Comparison of ENCODE assay signal across 9 mouse cellular contexts in genomic region chr3:68583031-68583693, GRCm38 (mm10).
DNase-seq lines count a peak whose midpoint lies in the region; ATAC-seq and TF ChIP-seq lines count a peak whose summit lies in the region.
"Had no signal": no experiment of that assay in that cellular context is flagged by ENCODE, and none has a peak within 500 bp of the region (broad histone marks: within the 10 kb centered on the region; RNA-seq: fewer than 3 reads in every experiment).

No protein-coding gene starts in this region.

- no peak for TF ChIP-seq EP300 in ES-Bruce4 (IDR thresholded peaks at IDR 0.05; ENCODE audit: insufficient read depth, low read depth, low read length)
- no peak for TF ChIP-seq EP300 in stomach, postnatal 0 days (optimal IDR thresholded peaks at IDR 0.05)

- no peaks in the 10 kb centered on the region for H3K27me3 ChIP-seq in ES-Bruce4 (ENCODE audit: control insufficient read depth, insufficient read depth, low read length, poor library complexity, severe bottlenecking)
- H3K27me3 ChIP-seq in lung, embryonic 15.5 days, result no peaks in the 10 kb centered on the region
- H3K27me3 ChIP-seq in stomach, postnatal 0 days (ENCODE audit: control insufficient read depth, insufficient read depth, low read length), result no peaks in the 10 kb centered on the region
- H3K27me3 ChIP-seq: liver, embryonic 13.5 days had no signal

- no peak for TF ChIP-seq CTCF in ES-Bruce4 (IDR thresholded peaks at IDR 0.05; ENCODE audit: low read depth, low read length)
- TF ChIP-seq CTCF in stomach, postnatal 0 days (IDR thresholded peaks at IDR 0.05; ENCODE audit: low read depth), result no peak

- no peak for TF ChIP-seq POLR2A in ES-Bruce4 (IDR thresholded peaks at IDR 0.05; ENCODE audit: insufficient read depth, low read length)

- H3K9ac ChIP-seq in ES-Bruce4 (ENCODE audit: low read depth, poor library complexity, severe bottlenecking), result peak overlapping the region; percentile 48; the same call in 1 of the 2 replicates
- H3K9ac ChIP-seq in lung, embryonic 15.5 days, result no peak overlapping the region
- H3K9ac ChIP-seq in stomach, postnatal 0 days (ENCODE audit: low read length), result no peak overlapping the region
- H3K9ac ChIP-seq: liver, embryonic 13.5 days had no signal

- peak overlapping the region; percentile 50 for H3K4me2 ChIP-seq in lung, embryonic 15.5 days
- H3K4me2 ChIP-seq in stomach, postnatal 0 days (replicated peaks; ENCODE audit: low read depth), result peak overlapping the region; percentile 41
- H3K4me2 ChIP-seq: liver, embryonic 13.5 days had no signal

- no peaks in the 10 kb centered on the region for H3K9me3 ChIP-seq in ES-Bruce4 (replicated peaks; ENCODE audit: control insufficient read depth, insufficient read depth, low read length, poor library complexity, severe bottlenecking)
- H3K9me3 ChIP-seq in lung, embryonic 15.5 days, result no peaks in the 10 kb centered on the region
- no peaks in the 10 kb centered on the region for H3K9me3 ChIP-seq in stomach, postnatal 0 days (ENCODE audit: control insufficient read depth, low read length)
- H3K9me3 ChIP-seq: liver, embryonic 13.5 days had no signal

- DNase-seq in embryo, embryonic 9.5 days (ENCODE audit: extremely low spot score), result peak; percentile 47
- DNase-seq in heart, postnatal 10 days, result peak; percentile 48 to 65
- DNase-seq in stomach, postnatal 0 days (ENCODE audit: low spot score), result no peak
- no peak for DNase-seq in adrenal gland, postnatal 10 days
- DNase-seq in testis, postnatal 10 days (ENCODE audit: low spot score), result no peak
- DNase-seq in gastrocnemius, postnatal 25 days, result no peak
- DNase-seq: liver, embryonic 13.5 days had no signal

- intact Hi-C loops in heart, postnatal 10 days (cut with DNase I), result loop anchor here (2.0 kb wide), 1 partner anchor 20 kb away; no protein-coding TSS in a partner anchor

- WGBS in lung, embryonic 15.5 days, result 10% methylated on average over 14 of the region's 14 CpGs
- WGBS in stomach, postnatal 0 days, result 17% methylated on average over 14 of the region's 14 CpGs

- H3K36me3 ChIP-seq in ES-Bruce4 (ENCODE audit: control insufficient read depth, insufficient read depth, low read length, poor library complexity, severe bottlenecking), result no peaks in the 10 kb centered on the region
- H3K36me3 ChIP-seq in lung, embryonic 15.5 days, result no peaks in the 10 kb centered on the region
- no peaks in the 10 kb centered on the region for H3K36me3 ChIP-seq in stomach, postnatal 0 days (ENCODE audit: control insufficient read depth, insufficient read depth, low read length)
- H3K36me3 ChIP-seq: liver, embryonic 13.5 days had no signal

- H3K4me1 ChIP-seq in ES-Bruce4 (ENCODE audit: control insufficient read depth, insufficient read depth, low read length), result peaks cover 5% of the 10 kb centered on the region
- H3K4me1 ChIP-seq in lung, embryonic 15.5 days, result peaks cover 42% of the 10 kb centered on the region
- H3K4me1 ChIP-seq in stomach, postnatal 0 days (replicated peaks; ENCODE audit: control insufficient read depth, insufficient read depth), result peaks cover 3% of the 10 kb centered on the region

- peak overlapping the region; percentile 26; the same call in 1 of the 2 replicates for H3K27ac ChIP-seq in ES-Bruce4 (ENCODE audit: insufficient read depth, low read length)
- peak overlapping the region; percentile 95 for H3K27ac ChIP-seq in lung, embryonic 15.5 days
- peak overlapping the region; percentile 56 for H3K27ac ChIP-seq in stomach, postnatal 0 days (replicated peaks)
- H3K27ac ChIP-seq: liver, embryonic 13.5 days had no signal

- peak overlapping the region; percentile 12; the same call in 1 of the 2 replicates for H3K4me3 ChIP-seq in ES-Bruce4 (ENCODE audit: low read depth, low read length)
- H3K4me3 ChIP-seq in lung, embryonic 15.5 days, result 0 out of 2 replicates have a peak overlapping the region, but pooled peaks have one; percentile 9
- no peak overlapping the region; the same call in 1 of the 2 replicates for H3K4me3 ChIP-seq in stomach, postnatal 0 days (ENCODE audit: low read depth, low read length)
- H3K4me3 ChIP-seq: liver, embryonic 13.5 days had no signal

- ATAC-seq in lung, embryonic 15.5 days (ENCODE audit: borderline replicate concordance, extremely low read depth, low FRiP score, low TSS enrichment), result peak; percentile 75
- ATAC-seq in stomach, postnatal 0 days (ENCODE audit: low FRiP score, low TSS enrichment), result no peak

Comparison
In these comparisons a context has a peak if more than half of its experiments do, and no peak if none do; other contexts are left out.
1. H3K27ac ChIP-seq: peak in every context shown above with its lines; median percentile 95 in lung, embryonic 15.5 days; 56 in stomach, postnatal 0 days; 26 in ES-Bruce4.
2. DNase-seq: peak in embryo, embryonic 9.5 days (single experiment) and heart, postnatal 10 days (2 of 2); none in stomach, postnatal 0 days (single experiment), adrenal gland, postnatal 10 days (single experiment), testis, postnatal 10 days (single experiment) and gastrocnemius, postnatal 25 days (single experiment).